Mouse (Mus musculus): ENCODE measurements at regions not wholly inside any gene's neighbourhood (a gene's known extent, or its start where the extent isn't known, plus 50 kb on each side); places are given as distances from the start of the nearest gene placed in this dataset.

DNA sequence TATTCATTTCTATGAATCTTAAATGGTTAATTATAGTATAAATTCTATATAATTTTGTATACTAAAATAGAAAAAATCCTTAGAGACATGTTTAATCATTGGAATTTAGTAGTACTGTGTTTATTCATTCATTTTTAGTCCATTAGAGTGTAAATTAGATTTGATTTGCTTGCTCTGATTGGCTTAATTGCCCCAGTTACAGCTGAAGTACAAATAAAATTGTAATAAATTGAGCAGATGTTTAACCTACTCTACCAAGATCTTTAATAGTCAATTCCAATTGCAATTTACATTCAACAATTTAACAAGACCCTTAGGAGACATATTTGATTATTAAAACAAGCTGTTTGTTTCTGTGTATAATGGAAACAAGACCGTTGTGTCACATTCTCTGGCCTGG lies 121.2 kb upstream of the Pter start:
- DNase-seq (ENCODE audit: extremely low spot score in 1 of 2, low spot score in 2 of 2): no peak
- intact Hi-C loops (cut with DNase I): no loop called here

DNA sequence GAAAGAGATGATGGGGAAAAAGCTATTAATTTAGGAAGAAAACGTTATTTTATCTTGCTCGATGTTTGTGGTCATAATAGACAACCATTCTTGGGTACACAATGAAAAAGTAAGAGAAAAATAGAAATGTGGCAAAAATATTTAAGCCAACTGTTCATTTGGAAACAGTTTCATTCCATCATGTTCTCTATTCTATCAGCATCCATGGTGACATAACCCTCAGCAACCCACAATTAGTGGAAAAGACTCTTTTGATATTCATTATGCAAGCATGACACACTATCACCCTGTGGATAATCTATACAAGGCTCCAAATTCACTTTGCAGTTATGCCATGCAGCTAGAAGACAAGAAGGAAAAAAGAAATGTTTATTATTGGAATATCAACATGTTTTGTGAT lies 118.7 kb upstream of the Pter start:
- intact Hi-C loops (cut with DNase I): no loop called here
- DNase-seq (ENCODE audit: extremely low spot score in 1 of 2, low spot score in 2 of 2): no peak

DNA sequence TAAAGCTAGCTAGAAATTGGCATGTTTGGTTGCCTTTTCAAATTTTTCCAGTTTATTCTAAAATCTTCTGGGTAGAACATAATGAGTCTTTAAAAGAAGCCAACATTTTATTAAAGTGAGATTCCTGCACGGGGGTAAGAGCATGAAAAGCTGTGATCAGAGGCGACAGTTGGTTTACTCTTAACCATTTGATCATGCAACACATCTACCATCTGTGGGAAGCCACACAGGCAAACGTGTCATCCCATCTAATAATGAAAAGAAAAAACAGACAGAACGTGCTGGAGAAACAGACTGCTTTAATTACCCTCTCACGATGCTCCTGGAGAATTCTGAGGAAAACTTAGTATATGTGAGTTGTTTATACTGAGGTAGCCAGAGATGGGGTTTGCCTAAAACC lies 115.4 kb upstream of the Pter start:
- intact Hi-C loops (cut with DNase I): no loop called here
- no peak for DNase-seq (ENCODE audit: extremely low spot score in 1 of 2, low spot score in 2 of 2)

DNA sequence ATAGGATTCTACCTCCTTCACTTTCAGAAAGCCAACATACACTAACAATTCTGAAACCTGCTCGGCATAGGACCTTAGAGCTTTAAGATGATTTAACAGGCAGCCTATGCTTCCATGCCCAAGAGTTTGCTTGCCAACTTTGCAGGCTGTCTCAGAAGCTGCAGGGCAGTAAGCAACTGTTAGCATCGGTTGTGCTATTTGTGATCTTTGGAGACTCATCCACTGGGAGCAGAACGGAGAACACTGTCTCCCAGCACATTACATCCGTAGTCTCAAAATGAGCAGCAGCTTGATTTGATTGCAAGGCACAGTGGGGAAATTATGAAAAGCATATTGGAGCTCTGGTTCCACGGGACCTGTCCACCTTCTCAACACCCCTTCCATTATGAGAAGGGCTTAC lies 108.5 kb upstream of the Pter start:
- no peak for DNase-seq (ENCODE audit: extremely low spot score in 1 of 2, low spot score in 2 of 2)
- intact Hi-C loops (cut with DNase I): no loop called here

DNA sequence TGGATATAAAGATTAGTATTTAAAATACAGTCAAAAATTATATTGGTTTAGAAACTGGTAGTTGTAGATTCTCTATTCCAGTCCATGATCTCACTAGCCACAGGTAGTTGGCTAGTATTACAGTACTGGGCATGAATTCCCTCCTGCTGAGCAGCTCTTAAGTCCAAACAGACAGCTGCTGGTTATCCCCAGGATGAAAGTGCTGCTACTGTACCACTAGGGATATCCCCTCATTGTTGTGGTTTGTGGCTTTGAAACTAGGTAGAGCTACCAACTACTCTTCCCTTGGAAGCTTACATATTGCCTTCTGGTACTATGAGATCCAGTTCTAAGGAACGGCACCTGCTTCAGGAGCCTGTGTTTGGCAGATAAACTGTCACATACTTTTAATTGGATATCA lies 97.9 kb upstream of the Pter start:
- no peak for DNase-seq (ENCODE audit: extremely low spot score in 1 of 2, low spot score in 2 of 2)
- intact Hi-C loops (cut with DNase I): no loop called here

DNA sequence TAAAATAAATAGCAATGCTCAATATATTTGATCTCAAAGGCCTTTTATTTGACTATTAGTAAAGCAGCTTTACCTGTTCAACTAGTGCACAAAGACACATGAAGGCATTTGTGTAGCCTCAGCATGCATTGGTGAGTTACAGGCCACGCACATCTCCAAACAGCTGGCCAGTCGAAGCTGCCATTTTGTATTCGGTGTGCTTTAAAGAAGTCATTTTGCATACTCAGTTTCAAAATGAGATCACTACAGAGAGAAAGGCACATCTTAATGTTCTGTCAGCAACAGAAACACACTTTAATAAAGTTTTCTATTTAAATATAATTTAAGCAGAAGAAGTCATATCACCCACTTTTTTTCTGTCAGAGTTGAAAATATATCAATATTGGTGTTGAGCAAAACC lies 90.3 kb upstream of the Pter start:
- intact Hi-C loops (cut with DNase I): no loop called here
- DNase-seq (ENCODE audit: extremely low spot score in 1 of 2, low spot score in 2 of 2): no peak

DNA sequence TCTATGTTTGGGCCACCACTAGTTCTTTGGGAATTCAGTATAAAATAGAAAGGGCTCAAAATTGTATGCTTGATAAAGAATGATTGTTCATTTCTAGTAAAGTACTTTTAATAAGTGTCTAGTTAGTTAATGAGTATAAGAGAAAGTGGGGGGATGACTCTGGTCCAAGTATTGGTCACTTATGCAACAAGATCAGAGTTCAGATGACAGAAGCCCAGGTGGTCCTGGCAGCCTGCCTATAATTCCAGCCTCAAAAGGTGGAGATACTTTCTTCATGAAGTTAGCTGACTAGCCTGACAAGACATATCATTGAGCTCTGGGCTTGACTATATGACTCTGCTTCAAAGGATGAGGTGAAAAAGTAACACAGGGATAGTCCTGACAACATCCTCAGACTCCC lies 57.3 kb upstream of the Pter start:
- no peak for DNase-seq (ENCODE audit: extremely low spot score in 1 of 2, low spot score in 2 of 2)
- intact Hi-C loops (cut with DNase I): no loop called here

DNA sequence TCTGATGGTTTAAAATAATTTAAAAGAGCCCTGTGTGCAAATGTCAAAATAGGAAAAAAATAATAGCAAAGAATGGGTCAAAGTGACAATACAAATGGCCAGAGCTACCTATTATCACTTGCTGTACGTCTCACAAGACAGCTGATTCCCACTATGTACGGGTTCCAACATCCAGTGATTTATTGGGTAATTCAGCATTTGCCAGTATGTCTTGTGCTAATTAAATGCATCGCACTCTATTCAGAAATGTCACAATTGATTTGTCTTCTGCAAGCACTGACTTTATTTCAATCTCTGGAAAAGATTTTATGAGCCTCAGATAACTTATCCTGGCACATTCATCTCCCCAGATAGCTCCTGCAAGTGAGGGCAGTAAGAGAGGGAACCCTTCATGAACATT lies 55.1 kb upstream of the Pter start:
- no peak for DNase-seq (ENCODE audit: extremely low spot score in 1 of 2, low spot score in 2 of 2)
- intact Hi-C loops (cut with DNase I): no loop called here
